Mouse (Mus musculus) MEL (cell line): ENCODE results near the gene Drc7. TPM values are rescaled to one million over a fixed set of nuclear protein-coding genes. Genes with fewer than 3 reads are reported as not detected.

Experiments
- DNase-seq: peaks from one replicate; pipeline ENCODE4 v3.0.0; 2011; ENCODE audit warnings: low read depth, low spot score
- H3K27ac ChIP-seq: 2 replicates; pipeline ENCODE4 v1.5.1; 2012; ENCODE audit warnings: low read depth, mild to moderate bottlenecking, control low read depth, low read length, moderate library complexity; ENCODE audit not compliant: control insufficient read depth
- H3K27me3 ChIP-seq, 2 experiments: fragments of 150-350 bp in 1 of 2; sonication (generic) in 1 of 2; 2 replicates each; pipeline ENCODE4 v1.6.1; 2012; ENCODE audit warnings: low read length in 2 of 2, mild to moderate bottlenecking in 2 of 2, improper control_type of control experiment in 1 of 2, moderate library complexity in 1 of 2; ENCODE audit not compliant: insufficient read depth in 2 of 2, control insufficient read depth in 1 of 2
- H3K36me3 ChIP-seq, 2 experiments: 2 replicates each; pipeline ENCODE4 v1.6.1; 2012 to 2014; ENCODE audit warnings: low read length in 2 of 2, improper control_type of control experiment in 1 of 2, inconsistent platforms in 1 of 2, mild to moderate bottlenecking in 1 of 2; ENCODE audit not compliant: insufficient read depth in 2 of 2, control insufficient read depth in 1 of 2
- H3K4me1 ChIP-seq, 2 experiments: fragments of 150-350 bp in 1 of 2; sonication (generic) in 1 of 2; 2 replicates each; pipeline ENCODE4 v1.6.1; 2012; ENCODE audit warnings: low read length in 2 of 2, improper control_type of control experiment in 1 of 2, mild to moderate bottlenecking in 1 of 2; ENCODE audit not compliant: insufficient read depth in 2 of 2, control insufficient read depth in 1 of 2
- H3K4me3 ChIP-seq, 2 experiments: fragments of 150-350 bp in 1 of 2; sonication (generic) in 1 of 2; 2 replicates each; pipeline ENCODE4 v1.5.1; 2012; ENCODE audit warnings: low read depth in 2 of 2, low read length in 2 of 2, mild to moderate bottlenecking in 2 of 2, moderate library complexity in 2 of 2, control low read depth in 1 of 2, improper control_type of control experiment in 1 of 2; ENCODE audit not compliant: control insufficient read depth in 1 of 2, insufficient read depth in 1 of 2
- H3K79me2 ChIP-seq: 2 replicates; pipeline ENCODE4 v1.6.1; 2012; ENCODE audit warnings: mild to moderate bottlenecking, low read length, moderate library complexity; ENCODE audit not compliant: control insufficient read depth, poor library complexity, insufficient read depth
- H3K9ac ChIP-seq: 2 replicates; pipeline ENCODE4 v1.6.1; 2012; ENCODE audit warnings: low read depth, mild to moderate bottlenecking, control low read depth, low read length, moderate library complexity; ENCODE audit not compliant: control insufficient read depth, poor library complexity, severe bottlenecking
- H3K9me3 ChIP-seq: fragments of 150-350 bp; sonication (generic); replicated peaks from 2 replicates; pipeline ENCODE4 v1.6.1; 2012; ENCODE audit warnings: mild to moderate bottlenecking, low read length, improper control_type of control experiment, moderate library complexity; ENCODE audit not compliant: insufficient read depth
- CHD1 ChIP-seq: IDR thresholded peaks from 2 replicates; pipeline ENCODE4 v1.6.1; 2012; ENCODE audit warnings: low read depth, mild to moderate bottlenecking, inconsistent platforms, low read length, improper control_type of control experiment
- E2F4 ChIP-seq: IDR thresholded peaks from 2 replicates; pipeline ENCODE4 v1.6.1; 2011; ENCODE audit warnings: low read depth, low read length, improper control_type of control experiment, borderline replicate concordance
- EP300 ChIP-seq, 2 experiments: IDR thresholded peaks; 2 replicates each; pipeline ENCODE4 v1.6.1; 2011; ENCODE audit warnings: improper control_type of control experiment in 2 of 2, low read length in 2 of 2, low read depth in 1 of 2, mild to moderate bottlenecking in 1 of 2
- HCFC1 ChIP-seq: IDR thresholded peaks from 2 replicates; pipeline ENCODE4 v1.6.1; 2012; ENCODE audit warnings: low read depth, mild to moderate bottlenecking, inconsistent platforms, low read length, improper control_type of control experiment, moderate library complexity
- JUND ChIP-seq: IDR thresholded peaks from 2 replicates; pipeline ENCODE4 v1.6.1; 2011; ENCODE audit warnings: low read depth, mild to moderate bottlenecking, improper control_type of control experiment, low read length
- KAT2A ChIP-seq: conservative IDR thresholded peaks from 2 replicates; pipeline ENCODE4 v1.6.1; 2012; ENCODE audit warnings: low read depth, low read length, improper control_type of control experiment, inconsistent platforms
- MAFK ChIP-seq: IDR thresholded peaks from 2 replicates; pipeline ENCODE4 v1.6.1; 2011; ENCODE audit warnings: low read depth, mild to moderate bottlenecking, low read length, improper control_type of control experiment, borderline replicate concordance
- MAX ChIP-seq: IDR thresholded peaks from 2 replicates; pipeline ENCODE4 v1.6.1; 2011; ENCODE audit warnings: low read length, improper control_type of control experiment
- MAZ ChIP-seq: IDR thresholded peaks from 2 replicates; pipeline ENCODE4 v1.6.1; 2012; ENCODE audit warnings: low read depth, mild to moderate bottlenecking, inconsistent platforms, low read length, improper control_type of control experiment
- MYB ChIP-seq: IDR thresholded peaks from 2 replicates; pipeline ENCODE4 v1.6.1; 2011; ENCODE audit warnings: mild to moderate bottlenecking, low read depth, low read length, improper control_type of control experiment
- NELFE ChIP-seq: IDR thresholded peaks from 2 replicates; pipeline ENCODE4 v1.6.1; 2011; ENCODE audit warnings: low read depth, low read length, improper control_type of control experiment
- POLR2A ChIP-seq, 2 experiments: IDR thresholded peaks; 2 replicates each; pipeline ENCODE4 v1.6.1; 2011 to 2012; ENCODE audit warnings: low read length in 2 of 2, mild to moderate bottlenecking in 2 of 2, control low read depth in 1 of 2, improper control_type of control experiment in 1 of 2, low read depth in 1 of 2, moderate library complexity in 1 of 2; ENCODE audit not compliant: control insufficient read depth in 1 of 2, insufficient read depth in 1 of 2, poor library complexity in 1 of 2
- POLR2AphosphoS2 ChIP-seq: IDR thresholded peaks from 2 replicates; pipeline ENCODE4 v1.6.1; 2011; ENCODE audit warnings: low read length, improper control_type of control experiment
- POLR2AphosphoS5 ChIP-seq: IDR thresholded peaks from 2 replicates; pipeline ENCODE4 v1.6.1; 2012; ENCODE audit warnings: low read depth, borderline replicate concordance, mild to moderate bottlenecking, inconsistent platforms, low read length, moderate library complexity, mixed read lengths
- RAD21 ChIP-seq: IDR thresholded peaks from 2 replicates; pipeline ENCODE4 v1.6.1; 2011; ENCODE audit warnings: mild to moderate bottlenecking, low read depth, low read length, improper control_type of control experiment
- SIN3A ChIP-seq: IDR thresholded peaks from 2 replicates; pipeline ENCODE4 v1.6.1; 2012; ENCODE audit warnings: low read length, improper control_type of control experiment, inconsistent platforms
- SMC3 ChIP-seq: IDR thresholded peaks from 2 replicates; pipeline ENCODE4 v1.6.1; 2011; ENCODE audit warnings: low read depth, low read length, improper control_type of control experiment
- TBP ChIP-seq: IDR thresholded peaks from 2 replicates; pipeline ENCODE4 v1.8.0; 2011; ENCODE audit warnings: low read depth, low read length, improper control_type of control experiment
- UBTF ChIP-seq: IDR thresholded peaks from 2 replicates; pipeline ENCODE4 v1.6.1; 2012; ENCODE audit warnings: low read depth, mild to moderate bottlenecking, inconsistent platforms, low read length, improper control_type of control experiment, moderate library complexity, borderline replicate concordance; ENCODE audit not compliant: insufficient read depth
- ZC3H11A ChIP-seq: IDR thresholded peaks from 2 replicates; pipeline ENCODE4 v1.6.1; 2012; ENCODE audit warnings: low read depth, mild to moderate bottlenecking, inconsistent platforms, low read length, improper control_type of control experiment
- polyA plus RNA-seq, 2 experiments: library from polyadenylated mRNA; stranded (reverse) in 1 of 2; unstranded in 1 of 2; fragments of >175 nt in 1 of 2; fragments of >200 nt in 1 of 2; gene quantifications; 2 replicates each; pipeline versions ENCODE4 v1.2.1 to v1.2.4; 2012; ENCODE audit warnings: low replicate concordance in 2 of 2, low read depth in 1 of 2; ENCODE audit not compliant: insufficient read length in 2 of 2, insufficient read depth in 1 of 2, missing spikeins in 1 of 2
- total RNA-seq: library from RNA; depleted of rRNA; stranded (reverse); fragments of 300-350 nt; gene quantifications from 2 replicates; pipeline ENCODE4 v1.2.3, GENCODE M21; 2012

Drc7 gene
- total and polyA plus RNA-seq, 3 experiments: 0.04 to 0.07 TPM; not detected in 1

- no peak for DNase-seq
- no peaks in the 10 kb centered on the region for H3K79me2 ChIP-seq
- no peaks in the 10 kb centered on the region for H3K36me3 ChIP-seq
- no peak for TF ChIP-seq KAT2A
- no peak for TF ChIP-seq EP300 (IDR thresholded peaks at IDR 0.05; ENCODE audit: low read depth in 1 of 2, low read length in 2 of 2)
- TF ChIP-seq MYB: no peak
- no peak for TF ChIP-seq SMC3
- TF ChIP-seq MAZ: no peak
- no peak for TF ChIP-seq MAFK
- TF ChIP-seq POLR2A (IDR thresholded peaks at IDR 0.05; ENCODE audit: control insufficient read depth in 1 of 2, insufficient read depth in 1 of 2, low read depth in 1 of 2, low read length in 2 of 2, poor library complexity in 1 of 2): no peak
- no peak for TF ChIP-seq RAD21
- no peak for TF ChIP-seq NELFE
- TF ChIP-seq MAX: no peak
- no peak for TF ChIP-seq TBP
- TF ChIP-seq POLR2AphosphoS5: no peak
- TF ChIP-seq POLR2AphosphoS2: no peak
- no peak for TF ChIP-seq ZC3H11A
- no peak for TF ChIP-seq JUND
- no peak for TF ChIP-seq E2F4
- no peak for TF ChIP-seq SIN3A
- TF ChIP-seq, all 39 proteins: peak for 0
- H3K27ac ChIP-seq: no peak overlapping the region
- no peak overlapping the region for H3K4me3 ChIP-seq
- no peaks in the 10 kb centered on the region for H3K9me3 ChIP-seq
- no peak overlapping the region for H3K9ac ChIP-seq
- no peaks in the 10 kb centered on the region for H3K27me3 ChIP-seq
- H3K4me1 ChIP-seq: no peaks in the 10 kb centered on the region
These were observed 39.0 kb upstream of the Drc7 start for GRCm38 (mm10) chr8:95015866-95016265.

- Histone ChIP-seq H3K9ac (no peak overlapping the region), H3K4me3 (no peak overlapping the region), H3K9me3 (no peaks in the 10 kb centered on the region), H3K36me3 (no peaks in the 10 kb centered on the region), H3K27ac (no peak overlapping the region), H3K27me3 (peaks cover 0 to 3% of the 10 kb centered on the region in 2 experiments; a peak in 1 of 4 replicates), H3K4me1 (no peaks in the 10 kb centered on the region), H3K79me2 (no peaks in the 10 kb centered on the region)
- no peak for DNase-seq
- no peak for TF ChIP-seq MAZ
- TF ChIP-seq UBTF: no peak
- no peak for TF ChIP-seq HCFC1
- no peak for TF ChIP-seq CHD1
These were observed 38.2 kb upstream of the Drc7 start for GRCm38 (mm10) chr8:95016684-95017083.
